Mouse (Mus musculus) layer of hippocampus, adult 9-10 months (tissue): ENCODE results near the gene Rab8b.
"Not testable (repeated sequence)": the region's sequence is repeated elsewhere in the genome, so short reads cannot be mapped to it uniquely, and the experiment has no call there.

Experiments
- DNase-seq: peaks from one replicate; pipeline ENCODE4 v3.0.0; 2022; ENCODE audit warnings: low spot score

Rab8b gene

DNA sequence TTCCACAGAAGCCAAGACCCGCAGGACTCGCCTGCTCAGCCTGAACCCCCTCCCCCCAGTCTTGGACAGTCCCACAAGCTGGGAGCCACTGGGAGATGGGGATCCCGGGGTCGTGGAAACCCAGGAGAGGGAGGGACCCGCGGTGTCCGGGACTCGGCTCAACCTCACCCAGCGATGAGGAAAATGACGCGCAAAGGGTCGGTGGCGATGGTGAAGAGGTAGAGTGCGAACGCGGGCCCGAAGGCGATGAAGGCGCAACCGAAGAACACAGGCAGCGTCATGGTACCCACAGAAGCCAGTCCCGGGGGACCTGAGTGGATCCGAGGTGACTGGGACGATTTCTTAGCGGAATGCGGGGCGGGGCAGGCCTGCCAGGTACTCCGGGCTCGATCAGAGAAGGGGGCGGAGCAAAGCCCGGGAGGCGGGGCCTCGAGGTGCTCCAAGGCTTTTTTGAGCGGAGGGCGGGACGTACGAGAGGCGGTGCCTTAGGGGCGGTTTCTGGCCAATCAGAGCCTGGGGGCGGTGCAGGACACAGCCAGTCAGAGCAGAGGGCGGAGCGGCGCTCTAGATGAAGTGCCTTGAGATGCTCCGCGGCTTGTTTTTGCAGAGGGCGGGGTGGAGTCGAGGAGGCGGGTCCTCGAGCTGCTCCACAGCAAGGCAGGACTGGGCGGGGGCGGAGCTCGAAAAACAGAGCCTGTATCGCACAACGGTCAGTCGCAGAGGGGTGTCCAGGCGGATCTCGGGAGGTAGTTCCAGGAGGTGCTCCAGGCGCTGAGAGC lies 85.0 kb downstream of the Rab8b start, which contains the start of gene Aph1c:
TSS of gene Aph1c (minus strand) at position 409 of the 779 bp plus-strand sequence.
- DNase-seq, result peak; percentile 98

DNA sequence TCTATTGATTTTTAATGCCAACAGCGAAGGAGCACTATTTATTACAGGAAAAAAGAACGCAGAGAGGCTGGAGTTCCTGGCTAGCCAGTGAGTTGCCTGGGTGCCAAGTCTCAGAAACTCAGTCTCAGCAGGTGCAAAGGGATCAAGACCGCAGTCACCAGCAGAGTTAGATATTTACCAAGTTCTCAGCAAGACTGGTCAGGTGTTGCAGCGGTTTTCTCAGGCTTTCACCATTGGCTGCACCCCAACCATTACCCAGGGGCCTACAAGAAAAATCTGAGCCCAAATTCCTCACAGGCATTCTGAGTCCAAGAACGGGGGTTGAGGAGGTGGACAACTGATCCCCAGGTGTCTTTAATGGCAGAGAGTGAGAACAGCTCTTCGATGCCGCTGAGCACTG lies 85.6 kb downstream of the Rab8b start:
- DNase-seq, result no peak

DNA sequence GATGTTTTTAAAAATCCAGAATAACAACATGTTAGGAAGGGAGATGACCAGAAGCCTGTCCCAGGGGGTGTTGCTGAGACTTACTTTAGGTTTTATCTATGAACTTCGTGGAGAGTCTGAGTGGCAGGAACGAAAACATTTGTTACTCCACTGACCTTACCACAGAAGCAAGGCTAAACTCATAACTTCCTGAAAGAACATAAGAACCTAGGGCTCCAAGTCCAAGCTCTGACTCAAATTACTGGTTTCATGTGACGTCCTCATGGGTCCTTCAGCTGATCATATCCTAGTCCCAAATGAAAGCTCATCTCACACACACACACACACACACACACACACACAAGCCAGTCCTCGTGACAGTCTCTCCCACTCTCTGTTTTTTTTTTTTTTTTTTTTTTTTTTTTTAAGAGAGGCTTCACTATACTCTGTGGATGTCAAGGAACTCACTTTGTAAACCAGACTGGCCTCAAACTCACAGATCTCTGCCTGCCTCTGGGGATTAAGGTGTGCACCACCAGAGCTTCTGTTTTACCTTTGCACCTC lies 87.0 kb downstream of the Rab8b start:
- DNase-seq, result no peak

DNA sequence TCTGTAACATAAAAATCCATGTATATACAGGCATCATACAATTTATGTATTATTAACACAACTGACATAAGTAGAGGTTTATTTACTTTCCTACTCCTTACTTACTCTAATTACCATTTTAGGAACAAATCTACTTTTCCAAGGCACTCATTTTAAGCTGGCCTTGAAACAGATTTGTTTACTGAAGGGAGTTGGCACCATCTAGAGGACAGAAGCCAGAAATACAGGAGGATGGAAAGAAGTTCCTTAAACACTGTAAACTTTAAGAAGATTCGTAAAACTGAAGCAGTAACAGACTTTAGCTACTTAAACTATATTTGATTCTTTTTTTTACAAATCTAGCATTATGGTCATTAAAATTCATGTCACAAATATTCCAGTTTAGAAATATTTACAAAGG lies 93.5 kb downstream of the Rab8b start:
- peak; percentile 30 for DNase-seq

DNA sequence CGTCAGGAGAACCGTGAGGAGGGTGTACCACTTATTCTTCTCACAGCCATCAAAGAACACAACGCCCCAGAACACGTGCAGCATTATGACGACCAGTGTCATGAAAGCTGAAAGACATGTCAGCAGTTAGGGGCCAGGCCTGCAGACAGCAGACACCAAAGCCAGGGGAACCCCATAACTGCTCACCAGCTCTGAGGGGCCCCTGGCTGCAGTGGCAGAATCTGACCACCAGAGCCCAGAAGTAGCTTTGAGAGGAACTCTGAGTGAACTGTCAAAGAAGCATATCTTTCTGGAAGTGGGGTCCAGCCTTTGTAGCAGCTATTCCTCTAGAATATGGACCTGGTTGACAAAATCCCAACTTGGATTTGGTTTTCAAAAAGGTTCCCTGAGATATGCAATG lies 97.2 kb downstream of the Rab8b start:
- DNase-seq, result not testable (repeated sequence)

DNA sequence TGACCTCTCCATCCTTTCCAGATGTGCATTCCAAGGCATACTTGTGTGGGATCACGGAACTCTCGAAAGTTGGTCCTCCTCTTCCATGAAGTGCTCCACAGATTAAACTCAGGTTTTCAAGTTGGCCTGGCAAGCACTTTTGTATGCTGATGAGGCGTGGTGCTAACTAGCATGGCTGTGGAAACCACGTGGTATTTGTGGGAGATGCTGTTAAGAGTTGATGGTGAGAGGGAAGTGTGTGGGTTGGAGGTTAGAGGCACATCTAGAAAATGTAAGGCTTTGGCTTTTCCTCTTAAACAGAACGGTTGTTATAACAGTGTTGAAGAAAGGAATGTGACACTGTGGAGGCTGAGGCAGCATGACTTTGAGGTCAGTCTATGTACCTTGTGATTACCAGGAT lies 98.5 kb downstream of the Rab8b start:
- no peak for DNase-seq

DNA sequence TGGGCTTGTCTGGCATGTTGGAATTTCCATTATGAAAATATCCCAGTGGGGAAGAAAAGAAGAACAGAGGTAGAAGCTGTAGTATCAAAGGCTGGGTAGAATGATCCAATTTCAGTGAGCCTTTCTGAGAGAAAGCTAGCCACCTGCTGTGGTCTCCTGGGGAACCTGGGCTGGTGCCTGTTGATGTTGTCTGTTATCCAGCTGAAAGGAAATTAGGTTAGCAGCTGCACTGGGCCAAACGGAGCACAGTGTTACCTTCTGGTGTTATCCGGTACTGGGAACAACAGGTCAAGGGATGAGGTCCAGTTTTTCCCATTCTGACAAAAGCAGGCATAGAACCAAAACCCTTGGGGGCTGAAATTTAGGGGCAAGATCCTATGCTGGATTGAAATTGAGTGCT lies 106.1 kb downstream of the Rab8b start:
- DNase-seq, result no peak

DNA sequence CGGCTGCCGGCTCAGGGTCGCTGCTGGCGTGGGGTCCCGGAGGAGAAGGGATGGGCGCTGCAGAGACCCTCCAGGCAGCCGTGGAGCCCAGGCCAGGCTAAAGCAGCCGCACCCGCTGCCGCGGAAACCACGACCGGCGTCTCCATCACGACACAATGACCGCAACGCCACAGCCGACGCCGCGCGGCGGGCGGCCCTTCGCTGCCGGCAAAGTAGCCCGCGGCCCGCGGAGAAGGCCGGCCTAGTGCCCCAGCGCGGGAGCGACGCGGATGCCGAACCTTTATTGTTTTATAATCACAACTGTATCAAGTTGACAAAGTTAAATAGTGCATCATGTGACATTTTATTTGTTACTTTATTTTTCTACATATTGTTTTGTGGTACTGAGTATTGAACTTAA lies 113.5 kb downstream of the Rab8b start:
- DNase-seq, result not testable (repeated sequence)

DNA sequence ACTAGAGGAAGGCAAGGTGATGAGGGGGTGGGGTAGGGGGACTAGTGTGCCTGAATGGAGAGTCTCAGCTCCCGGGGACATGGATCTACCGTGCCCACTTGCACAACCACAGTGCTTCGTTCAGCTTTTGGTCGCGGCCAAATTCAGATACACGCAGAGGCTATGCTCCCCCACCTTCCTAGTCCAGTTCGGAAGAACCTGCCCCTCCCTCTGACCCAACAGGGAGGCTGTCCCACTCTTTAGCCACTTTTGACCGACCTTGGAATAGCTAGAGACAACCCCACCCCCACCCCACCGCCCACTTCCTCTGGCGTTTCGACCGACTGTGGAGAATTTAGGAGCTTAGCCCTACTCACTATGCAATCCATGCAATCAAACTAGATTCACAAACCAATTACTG lies 117.5 kb downstream of the Rab8b start:
- no peak for DNase-seq

DNA sequence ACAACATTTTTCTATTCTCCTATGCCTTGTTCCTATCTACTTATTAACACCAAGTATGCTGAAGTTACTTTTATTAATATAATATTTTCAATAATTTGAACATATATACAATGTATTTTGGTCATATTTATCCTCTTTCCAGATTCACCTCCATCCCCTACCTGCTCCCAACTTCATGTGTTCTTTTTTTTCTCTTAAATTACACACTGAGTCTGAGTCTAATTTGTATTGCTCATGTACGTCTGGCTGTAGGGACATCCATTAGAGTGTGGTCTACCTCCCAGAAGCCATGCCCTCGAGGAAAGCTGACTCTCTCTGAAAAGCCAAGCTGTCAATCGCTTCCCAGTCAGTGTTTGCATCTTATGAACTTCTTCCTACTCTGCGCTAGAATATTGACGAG lies 122.7 kb downstream of the Rab8b start, which contains the start of gene Gm10647:
TSS of gene Gm10647 (plus strand) at position 301 of the 400 bp plus-strand sequence.
- DNase-seq, result no peak

DNA sequence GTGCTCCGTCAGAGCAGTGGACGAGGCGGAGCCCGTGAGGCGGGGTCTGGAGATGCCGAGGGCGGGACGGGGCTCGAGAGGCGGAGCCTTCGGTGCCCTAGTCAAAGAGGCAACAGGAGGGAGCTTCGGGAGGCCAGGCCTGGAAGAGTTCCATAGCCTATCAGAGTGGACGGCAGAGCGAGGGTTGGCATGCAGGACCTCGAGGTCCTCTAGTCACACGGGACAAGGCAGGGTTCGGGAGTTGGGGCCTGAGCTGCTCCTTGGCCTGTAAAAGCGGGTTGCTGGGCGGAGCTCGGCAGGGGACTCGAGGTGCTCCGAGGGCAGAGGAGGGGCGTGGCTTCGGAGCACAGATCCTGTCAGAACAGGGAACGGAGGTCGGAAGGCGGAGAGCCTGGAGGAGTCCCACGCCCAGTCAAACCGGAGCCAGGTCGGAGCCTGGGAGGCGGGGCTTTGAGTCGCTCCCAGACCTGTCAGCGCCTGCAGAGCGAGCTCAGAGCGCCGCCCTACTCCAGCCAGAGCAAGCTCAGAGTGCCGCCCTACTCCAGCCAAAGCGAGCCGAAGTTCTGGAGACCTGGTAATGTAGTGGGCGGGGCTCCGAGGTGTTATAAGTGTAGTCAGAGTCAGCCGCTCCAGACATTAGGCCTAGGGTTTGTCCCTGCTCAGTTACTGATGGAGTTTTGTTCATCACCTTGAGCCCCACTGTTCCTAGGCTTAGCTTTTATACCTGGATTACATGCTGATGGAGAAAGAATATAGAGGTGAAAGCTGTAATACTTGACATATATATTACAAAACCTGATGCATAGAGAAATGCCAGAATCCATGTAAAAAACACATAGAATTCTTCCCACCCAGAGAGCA lies 123.8 kb downstream of the Rab8b start, which contains the start of gene Aph1b:
TSS of gene Aph1b (minus strand) at position 27 of the 861 bp plus-strand sequence.
- DNase-seq, result peak; percentile 83

DNA sequence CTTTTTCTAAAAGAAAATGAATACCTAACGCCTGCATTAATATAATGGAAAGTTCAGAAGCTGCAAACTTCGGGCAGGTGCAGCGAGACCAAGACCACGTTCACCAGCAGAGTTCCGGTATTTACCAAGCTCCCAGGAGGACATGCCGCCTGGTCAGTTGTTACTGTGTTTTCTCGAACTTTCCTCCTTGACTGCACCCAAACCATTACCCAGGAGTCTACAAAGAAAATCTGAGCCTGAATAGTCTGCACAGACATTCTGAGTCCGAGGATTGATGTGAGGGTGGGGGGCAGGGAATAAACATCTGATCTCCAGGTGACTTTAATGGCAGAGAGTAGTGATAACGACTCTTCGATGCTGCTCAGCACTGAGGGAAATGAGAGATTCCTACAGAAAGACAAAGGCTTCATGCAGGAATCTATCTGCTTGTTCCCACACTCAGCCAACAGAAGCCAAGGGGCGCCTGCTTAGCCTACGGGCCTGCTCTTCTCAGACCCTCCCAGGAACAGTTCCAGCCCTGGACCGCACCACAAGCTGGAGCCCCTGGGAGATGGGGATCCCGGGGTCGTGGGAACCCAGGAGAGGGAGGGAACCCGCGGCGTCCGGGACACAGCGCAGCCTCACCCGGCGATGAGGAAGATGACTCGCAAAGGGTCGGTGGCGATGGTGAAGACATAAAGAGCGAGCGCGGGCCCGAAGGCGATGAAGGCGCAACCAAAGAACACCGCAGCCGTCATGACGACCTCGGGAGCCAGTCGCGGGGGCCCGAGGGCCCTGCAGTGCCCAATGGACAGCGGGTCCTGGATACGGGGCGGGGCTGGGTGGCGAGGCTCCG lies 124.6 kb downstream of the Rab8b start:
- DNase-seq, result no peak
